Mouse (Mus musculus) E14TG2a.4 (cell line): Measurements from ENCODE around the gene Cdkn3.

Experiments
- H3K27me3 ChIP-seq: 2 replicates; pipeline ENCODE4 v1.6.1; 2014; ENCODE audit warnings: low read length, control low read depth; ENCODE audit not compliant: insufficient read depth
- H3K36me3 ChIP-seq: 2 replicates; pipeline ENCODE4 v1.6.1; 2014; ENCODE audit warnings: low read length, control low read depth; ENCODE audit not compliant: insufficient read depth
- H3K4me1 ChIP-seq: replicated peaks from 2 replicates; pipeline ENCODE4 v1.6.1; 2014; ENCODE audit warnings: low read depth, low read length, control low read depth
- H3K4me3 ChIP-seq: replicated peaks from 2 replicates; pipeline ENCODE4 v1.5.1; 2014; ENCODE audit warnings: mild to moderate bottlenecking, low read length
- H3K9me3 ChIP-seq: 2 replicates; pipeline ENCODE4 v1.6.1; 2014; ENCODE audit warnings: low read length, control low read depth
- CTCF ChIP-seq: conservative IDR thresholded peaks from 2 replicates; pipeline ENCODE4 v1.5.1; 2014; ENCODE audit warnings: low read length
- NANOG ChIP-seq: IDR thresholded peaks from 2 replicates; pipeline ENCODE4 v1.6.1; 2014; ENCODE audit warnings: borderline replicate concordance, low read length, mixed read lengths
- POU5F1 ChIP-seq: IDR thresholded peaks from 2 replicates; pipeline ENCODE4 v1.6.1; 2014; ENCODE audit warnings: low read length, borderline replicate concordance

Gene Cdkn3

GRCm38 (mm10) chr14:46770036-46770435, 9.7 kb downstream of the Cdkn3 start:
- no peaks in the 10 kb centered on the region for H3K27me3 ChIP-seq
- H3K36me3 ChIP-seq, result peaks cover 68% of the 10 kb centered on the region
- TF ChIP-seq CTCF (no peak), POU5F1 (no peak), NANOG (no peak)
- H3K9me3 ChIP-seq, result no peaks in the 10 kb centered on the region
- H3K4me3 ChIP-seq, result no peak overlapping the region
- no peaks in the 10 kb centered on the region for H3K4me1 ChIP-seq

GRCm38 (mm10) chr14:46778756-46779155, 18.4 kb downstream of the Cdkn3 start:
- Histone ChIP-seq H3K27me3 (no peaks in the 10 kb centered on the region), H3K36me3 (peaks cover 78% of the 10 kb centered on the region)
- TF ChIP-seq POU5F1, result no peak
- TF ChIP-seq NANOG, result no peak
- no peak for TF ChIP-seq CTCF

GRCm38 (mm10) chr14:46779217-46779616, 18.9 kb downstream of the Cdkn3 start:
- TF ChIP-seq CTCF, result peak; percentile 43
- TF ChIP-seq POU5F1, result no peak
- TF ChIP-seq NANOG, result no peak
- Histone ChIP-seq H3K4me3 (no peak overlapping the region), H3K36me3 (peaks cover 79% of the 10 kb centered on the region), H3K4me1 (peaks cover 21% of the 10 kb centered on the region), H3K27me3 (no peaks in the 10 kb centered on the region), H3K9me3 (peaks cover 7% of the 10 kb centered on the region)

More at GRCm38 (mm10) chr14:46778756-46779155, 18.4 kb downstream of the Cdkn3 start:
- Histone ChIP-seq H3K4me3 (no peak overlapping the region), H3K4me1 (peaks cover 21% of the 10 kb centered on the region), H3K9me3 (peaks cover 7% of the 10 kb centered on the region)

- peaks cover 28% of the 10 kb centered on the region for H3K4me1 ChIP-seq
- peaks cover 7% of the 10 kb centered on the region for H3K9me3 ChIP-seq
- no peaks in the 10 kb centered on the region for H3K27me3 ChIP-seq
- no peak overlapping the region for H3K4me3 ChIP-seq
- TF ChIP-seq POU5F1, result no peak
- no peak for TF ChIP-seq NANOG
- no peak for TF ChIP-seq CTCF
- H3K36me3 ChIP-seq, result peaks cover 69% of the 10 kb centered on the region
Observed at GRCm38 (mm10) chr14:46781086-46781485, 20.7 kb downstream of the Cdkn3 start.

GRCm38 (mm10) chr14:46782187-46782828, 22.0 kb downstream of the Cdkn3 start:
- no peak for TF ChIP-seq CTCF
- TF ChIP-seq NANOG, result no peak
- TF ChIP-seq POU5F1, result no peak
- Histone ChIP-seq H3K4me1 (peaks cover 39% of the 10 kb centered on the region), H3K36me3 (peaks cover 57% of the 10 kb centered on the region), H3K27me3 (no peaks in the 10 kb centered on the region), H3K4me3 (no peak overlapping the region), H3K9me3 (peaks cover 7% of the 10 kb centered on the region)

- Histone ChIP-seq H3K27me3 (no peaks in the 10 kb centered on the region), H3K4me3 (no peak overlapping the region), H3K4me1 (peaks cover 41% of the 10 kb centered on the region), H3K9me3 (peaks cover 7% of the 10 kb centered on the region), H3K36me3 (peaks cover 46% of the 10 kb centered on the region)
- no peak for TF ChIP-seq POU5F1
- TF ChIP-seq CTCF, result no peak
- TF ChIP-seq NANOG, result no peak
Observed at GRCm38 (mm10) chr14:46783327-46783926, 23.1 kb downstream of the Cdkn3 start.

- Histone ChIP-seq H3K36me3 (peaks cover 27% of the 10 kb centered on the region), H3K9me3 (no peaks in the 10 kb centered on the region), H3K27me3 (no peaks in the 10 kb centered on the region), H3K4me1 (peaks cover 44% of the 10 kb centered on the region), H3K4me3 (no peak overlapping the region)
- TF ChIP-seq POU5F1, result no peak
- TF ChIP-seq CTCF, result no peak
- no peak for TF ChIP-seq NANOG
Observed at GRCm38 (mm10) chr14:46785247-46785646, 24.9 kb downstream of the Cdkn3 start.

- Histone ChIP-seq H3K36me3 (peaks cover 19% of the 10 kb centered on the region), H3K9me3 (no peaks in the 10 kb centered on the region), H3K4me3 (peak overlapping the region; percentile 91), H3K4me1 (peaks cover 27% of the 10 kb centered on the region), H3K27me3 (no peaks in the 10 kb centered on the region)
- TF ChIP-seq POU5F1 (no peak), CTCF (no peak), NANOG (no peak)
Observed at GRCm38 (mm10) chr14:46787454-46787786, 27.1 kb downstream of the Cdkn3 start.
